Mouse (Mus musculus) heart, embryonic 13.5 days (tissue): Measurements from ENCODE around the gene Galnt14. TPM values are rescaled to one million over a fixed set of nuclear protein-coding genes. Genes with fewer than 3 reads are reported as not detected.

Experiments used
- ATAC-seq: fragments of 200-750 bp; cut with Nextera tagmentation; 2 replicates; pipeline ENCODE4 v1.8.0; 2017; ENCODE audit warnings: moderate TSS enrichment; ENCODE audit not compliant: insufficient number of reproducible peaks, low FRiP score, low TSS enrichment; ENCODE audit errors: extremely low read depth
- H3K27ac ChIP-seq: fragments of 300-500 bp; sonication (generic); replicated peaks from 2 replicates; pipeline ENCODE4 v1.5.1; 2015; ENCODE audit warnings: moderate library complexity, mild to moderate bottlenecking, inconsistent platforms
- H3K27me3 ChIP-seq: fragments of 300-500 bp; sonication (generic); replicated peaks from 2 replicates; pipeline ENCODE4 v1.6.1; 2015; ENCODE audit warnings: mild to moderate bottlenecking, inconsistent platforms
- H3K36me3 ChIP-seq: fragments of 300-500 bp; sonication (generic); 2 replicates; pipeline ENCODE4 v1.6.1; 2015; ENCODE audit warnings: mild to moderate bottlenecking, inconsistent platforms
- H3K4me1 ChIP-seq: fragments of 300-500 bp; sonication (generic); 2 replicates; pipeline ENCODE4 v1.6.1; 2015; ENCODE audit warnings: inconsistent platforms
- H3K4me2 ChIP-seq: fragments of 300-500 bp; sonication (generic); 2 replicates; pipeline ENCODE4 v1.6.1; 2015; ENCODE audit warnings: inconsistent platforms, mild to moderate bottlenecking, moderate library complexity
- H3K4me3 ChIP-seq: fragments of 300-500 bp; sonication (generic); 2 replicates; pipeline ENCODE4 v1.5.1; 2015; ENCODE audit warnings: moderate library complexity, mild to moderate bottlenecking, inconsistent platforms
- H3K9ac ChIP-seq: fragments of 300-500 bp; sonication (generic); 2 replicates; pipeline ENCODE4 v1.6.1; 2015; ENCODE audit warnings: inconsistent platforms, mild to moderate bottlenecking, moderate library complexity
- H3K9me3 ChIP-seq: fragments of 300-500 bp; sonication (generic); 2 replicates; pipeline ENCODE4 v1.6.1; 2016; ENCODE audit warnings: inconsistent platforms
- WGBS: fragments of 180-500 bp; shearing (Covaris S2); methylation state at CpG from one replicate; pipeline ENCODE4 v1.1.7; 2015; ENCODE audit warnings: mixed read lengths; 5-methylcytosine and 5-hydroxymethylcytosine counted together
- polyA plus RNA-seq: library from polyadenylated mRNA; unstranded; fragments of >200 nt; fragmentation: Nextera tagmentation; extraction: Ambion mirVana; gene quantifications from 2 replicates; pipeline ENCODE4 v1.2.1, GENCODE M21; 2015

Galnt14 gene
- polyA plus RNA-seq = 0.99 and 1.1 TPM in 2 replicates

GRCm38 (mm10) chr17:73710042-73710911 is at the start of gene Galnt14:
Galnt14 (minus strand) TSS chr17:73710453.
- peaks cover 74% of the 10 kb centered on the region for H3K27me3 ChIP-seq
- no peak within 1 kb of the TSS for H3K27ac ChIP-seq
- under 1% methylated on average over 74 of the region's 75 CpGs for WGBS
- H3K36me3 ChIP-seq = no peaks in the 10 kb centered on the region
- peak within 1 kb of the TSS; percentile 74 for H3K9ac ChIP-seq
- peaks cover 7% of the 10 kb centered on the region; the same call in 1 of the 2 replicates for H3K9me3 ChIP-seq
- peak; percentile 57; the same call in 1 of the 2 replicates for ATAC-seq
- H3K4me2 ChIP-seq = peak within 1 kb of the TSS; percentile 97
- peaks cover 14% of the 10 kb centered on the region for H3K4me1 ChIP-seq
- H3K4me3 ChIP-seq = peak within 1 kb of the TSS; percentile 63

GRCm38 (mm10) chr17:73743681-73744311 is 33.5 kb upstream of the Galnt14 start:
- no peak overlapping the region for H3K4me2 ChIP-seq
- WGBS = 3% methylated on average over 6 of the region's 6 CpGs
- H3K9ac ChIP-seq = no peak overlapping the region
- peaks cover 6% of the 10 kb centered on the region; the same call in 1 of the 2 replicates for H3K27me3 ChIP-seq
- no peaks in the 10 kb centered on the region for H3K4me1 ChIP-seq
- no peak for ATAC-seq
- H3K9me3 ChIP-seq = no peaks in the 10 kb centered on the region
- H3K4me3 ChIP-seq = no peak overlapping the region
- H3K36me3 ChIP-seq = no peaks in the 10 kb centered on the region
- H3K27ac ChIP-seq = no peak overlapping the region

DNA sequence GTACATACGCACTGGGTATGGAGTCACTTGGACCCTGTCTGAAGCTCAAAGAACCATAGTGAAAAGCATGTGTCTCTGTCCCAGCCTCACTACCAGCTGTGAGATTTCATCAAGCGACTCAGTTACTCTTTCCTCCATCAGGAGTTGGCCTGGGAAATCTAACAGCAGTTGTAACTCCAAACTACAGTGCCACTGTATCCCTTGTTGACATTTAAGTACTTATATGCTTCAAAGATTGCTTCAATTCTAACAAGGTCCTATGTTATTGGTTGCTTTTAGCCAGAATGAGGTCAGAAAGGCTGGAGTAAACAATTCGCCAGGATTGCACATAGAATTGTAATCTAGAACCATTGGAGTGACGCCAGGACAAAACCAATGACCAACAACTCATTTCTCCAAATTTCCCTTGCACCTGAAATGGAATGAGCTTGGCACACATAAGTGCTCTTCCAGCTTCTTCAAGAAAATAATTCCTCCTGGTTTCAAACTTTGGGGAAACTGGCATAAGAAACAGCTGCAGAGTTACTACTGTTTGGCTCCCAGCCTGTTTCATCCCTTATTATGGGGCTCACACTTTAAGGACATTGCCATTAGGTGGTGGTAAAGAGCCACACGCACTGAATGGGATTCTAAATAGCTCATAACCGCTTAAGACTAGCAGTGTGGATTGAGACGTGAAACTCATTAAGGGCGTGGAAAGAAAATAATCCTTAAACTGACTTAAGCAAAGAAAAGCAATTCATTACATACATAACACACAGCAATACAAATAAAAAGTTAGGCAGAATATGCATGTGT is 13.8 kb upstream of the Galnt14 start:
- no peak overlapping the region for H3K4me3 ChIP-seq
- H3K36me3 ChIP-seq = no peaks in the 10 kb centered on the region
- no peak for ATAC-seq
- no peaks in the 10 kb centered on the region for H3K4me1 ChIP-seq
- no peak overlapping the region for H3K27ac ChIP-seq
- no peak overlapping the region for H3K4me2 ChIP-seq
- 48% methylated on average over 8 of the region's 8 CpGs for WGBS
- H3K9me3 ChIP-seq = no peaks in the 10 kb centered on the region
- peaks cover 27% of the 10 kb centered on the region for H3K27me3 ChIP-seq
- H3K9ac ChIP-seq = no peak overlapping the region

DNA sequence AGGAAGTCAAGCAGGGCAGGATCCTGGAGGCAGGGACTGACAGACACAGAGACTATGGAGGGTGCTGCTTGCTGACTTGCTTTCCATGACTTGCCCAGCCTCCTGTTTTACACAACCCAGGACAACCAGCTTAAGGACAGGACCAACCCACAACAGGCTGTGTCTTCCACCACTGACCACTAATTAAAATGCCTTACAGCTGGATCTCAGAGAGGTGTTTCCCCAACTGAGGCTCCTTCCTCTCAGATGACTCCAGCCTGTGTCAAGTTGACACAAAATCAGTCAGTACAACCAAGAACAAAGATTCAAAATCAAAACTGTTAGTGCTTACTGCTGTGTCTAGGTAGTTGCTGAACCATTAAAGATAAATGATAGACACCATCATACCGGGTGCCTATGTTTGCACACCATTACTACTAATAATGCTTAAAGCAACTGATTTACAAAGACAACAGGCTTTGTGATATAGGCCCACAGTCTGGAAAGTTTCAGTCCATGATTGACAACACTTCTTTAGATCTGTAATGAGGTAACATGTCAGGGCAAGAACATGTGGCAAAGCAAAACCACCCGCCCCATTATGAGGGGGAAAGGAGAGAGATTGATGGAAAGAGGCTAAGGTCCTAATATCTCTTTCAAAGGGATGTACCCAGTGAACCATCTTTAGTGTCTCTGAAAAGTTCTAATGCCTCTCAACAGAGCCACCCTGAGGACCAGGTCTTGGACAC is 8.9 kb upstream of the Galnt14 start:
- H3K4me2 ChIP-seq = no peak overlapping the region
- no peak overlapping the region for H3K27ac ChIP-seq
- H3K9me3 ChIP-seq = no peaks in the 10 kb centered on the region
- H3K9ac ChIP-seq = no peak overlapping the region
- ATAC-seq = no peak
- 76% methylated on average over 2 of the region's 2 CpGs for WGBS
- no peaks in the 10 kb centered on the region for H3K4me1 ChIP-seq
- no peaks in the 10 kb centered on the region for H3K36me3 ChIP-seq
- peaks cover 28% of the 10 kb centered on the region for H3K27me3 ChIP-seq
- no peak overlapping the region for H3K4me3 ChIP-seq

- H3K4me1 ChIP-seq = no peaks in the 10 kb centered on the region
- no peak overlapping the region for H3K27ac ChIP-seq
- no peak overlapping the region for H3K4me3 ChIP-seq
- WGBS = 75% methylated on average over 3 of the region's 3 CpGs
- H3K36me3 ChIP-seq = no peaks in the 10 kb centered on the region
- no peak overlapping the region for H3K9ac ChIP-seq
- H3K9me3 ChIP-seq = no peaks in the 10 kb centered on the region
- H3K4me2 ChIP-seq = no peak overlapping the region
- H3K27me3 ChIP-seq = peaks cover 36% of the 10 kb centered on the region
- no peak for ATAC-seq
Measured at GRCm38 (mm10) chr17:73716684-73717083, 6.4 kb upstream of the Galnt14 start.

DNA sequence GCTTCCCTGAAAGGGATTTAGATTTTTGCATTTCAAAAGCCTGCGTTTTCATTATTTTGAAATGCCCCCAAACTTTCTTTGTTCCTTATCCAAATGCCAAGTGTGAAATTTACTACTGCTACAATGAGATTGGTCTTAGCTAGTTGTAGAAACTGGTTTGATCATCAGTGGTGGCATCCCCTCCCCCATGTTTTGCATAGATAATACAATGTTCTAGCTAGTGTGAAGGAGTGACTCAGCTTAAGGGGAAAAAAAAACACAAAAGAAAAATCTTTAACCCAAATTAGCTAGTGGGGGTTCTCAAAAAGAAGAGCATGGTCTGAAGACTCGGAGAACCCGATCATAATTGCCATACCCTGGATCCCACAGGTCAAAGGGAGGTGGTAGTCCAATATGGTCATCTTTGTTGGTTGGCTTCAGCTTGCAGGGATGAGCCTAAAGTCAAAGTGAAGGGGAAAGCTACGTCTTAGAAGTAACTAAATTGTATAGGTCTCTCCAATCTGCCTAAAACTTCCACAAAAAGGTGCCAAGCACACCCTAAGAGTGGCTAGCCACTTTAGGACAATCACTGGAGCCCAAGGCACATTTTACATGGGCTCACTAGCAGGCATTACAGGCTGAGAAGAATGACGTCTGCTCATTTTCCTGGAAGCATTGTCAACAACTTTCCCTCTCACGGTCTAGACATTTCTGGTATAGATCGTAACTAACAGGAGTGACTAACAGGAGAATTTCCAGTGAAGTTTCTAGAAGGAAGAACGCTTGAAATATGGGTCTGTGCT is 4.4 kb upstream of the Galnt14 start:
- Histone ChIP-seq H3K4me3 (no peak overlapping the region), H3K27ac (no peak overlapping the region), H3K9ac (no peak overlapping the region), H3K36me3 (no peaks in the 10 kb centered on the region), H3K4me2 (no peak overlapping the region), H3K9me3 (no peaks in the 10 kb centered on the region), H3K27me3 (peaks cover 54% of the 10 kb centered on the region), H3K4me1 (peaks cover 8% of the 10 kb centered on the region)
- 74% methylated on average over 8 of the region's 8 CpGs for WGBS
- ATAC-seq = no peak

GRCm38 (mm10) chr17:73713347-73713746 is 3.1 kb upstream of the Galnt14 start:
- no peak for ATAC-seq
- H3K27ac ChIP-seq = no peak overlapping the region
- peaks cover 67% of the 10 kb centered on the region for H3K27me3 ChIP-seq
- WGBS = 49% methylated on average over 11 of the region's 11 CpGs
- H3K4me2 ChIP-seq = no peak overlapping the region
- H3K4me3 ChIP-seq = no peak overlapping the region
- H3K9ac ChIP-seq = no peak overlapping the region
- no peaks in the 10 kb centered on the region for H3K9me3 ChIP-seq
- H3K36me3 ChIP-seq = no peaks in the 10 kb centered on the region
- H3K4me1 ChIP-seq = peaks cover 14% of the 10 kb centered on the region

DNA sequence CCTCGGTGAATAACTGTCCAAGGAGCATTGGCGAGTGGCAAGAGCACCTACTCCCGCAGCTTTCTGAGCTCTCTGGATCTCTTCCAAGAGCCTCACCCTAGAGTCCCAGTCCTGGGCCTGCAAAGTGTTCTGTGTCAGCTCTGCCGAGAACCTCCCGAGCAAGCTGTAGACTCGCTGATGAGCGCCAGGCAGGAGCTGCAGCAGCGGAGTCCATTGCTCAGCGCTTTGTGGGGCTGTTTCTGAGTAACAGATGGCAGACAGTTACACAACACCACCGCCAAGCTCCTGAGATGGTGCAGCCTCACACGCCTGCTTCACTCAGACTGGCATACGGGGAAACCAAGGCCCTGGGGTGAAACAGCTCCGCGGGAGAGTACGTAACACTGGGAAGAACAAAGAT is 1.7 kb upstream of the Galnt14 start:
- Histone ChIP-seq H3K4me3 (no peak overlapping the region), H3K36me3 (no peaks in the 10 kb centered on the region), H3K27me3 (peaks cover 74% of the 10 kb centered on the region), H3K4me2 (no peak overlapping the region), H3K9ac (no peak overlapping the region), H3K4me1 (peaks cover 14% of the 10 kb centered on the region), H3K27ac (no peak overlapping the region), H3K9me3 (peaks cover 7% of the 10 kb centered on the region; the same call in 1 of the 2 replicates)
- 64% methylated on average over 15 of the region's 15 CpGs for WGBS
- ATAC-seq = no peak

GRCm38 (mm10) chr17:73709131-73710041 is 867 bp downstream of the Galnt14 start:
- Histone ChIP-seq H3K4me3 (peak overlapping the region; percentile 63), H3K4me2 (peak overlapping the region; percentile 97), H3K27me3 (peaks cover 67% of the 10 kb centered on the region), H3K9me3 (peaks cover 7% of the 10 kb centered on the region; the same call in 1 of the 2 replicates), H3K36me3 (no peaks in the 10 kb centered on the region), H3K27ac (no peak overlapping the region), H3K4me1 (peaks cover 14% of the 10 kb centered on the region), H3K9ac (peak overlapping the region; percentile 74)
- ATAC-seq = no peak
- 3% methylated on average over 43 of the region's 43 CpGs for WGBS
